Mouse (Mus musculus) forebrain, embryonic 12.5 days (tissue): ENCODE measurements around the gene Egfem1. TPM values are rescaled to one million over a fixed set of nuclear protein-coding genes. Genes with fewer than 3 reads are reported as not detected.

Experiments
- ATAC-seq: fragments of 200-750 bp; cut with Nextera tagmentation; 2 replicates; pipeline ENCODE4 v1.8.0; 2017; ENCODE audit warnings: moderate TSS enrichment; ENCODE audit not compliant: low FRiP score
- H3K27ac ChIP-seq: fragments of 300-500 bp; sonication (generic); 2 replicates; pipeline ENCODE4 v1.5.1; 2016; ENCODE audit warnings: mild to moderate bottlenecking
- H3K27me3 ChIP-seq: fragments of 300-500 bp; sonication (generic); 2 replicates; pipeline ENCODE4 v1.6.1; 2016; ENCODE audit warnings: mild to moderate bottlenecking
- H3K36me3 ChIP-seq: fragments of 300-500 bp; sonication (generic); replicated peaks from 2 replicates; pipeline ENCODE4 v1.6.1; 2016; ENCODE audit warnings: mild to moderate bottlenecking
- H3K4me1 ChIP-seq: fragments of 300-500 bp; sonication (generic); 2 replicates; pipeline ENCODE4 v1.6.1; 2016
- H3K4me2 ChIP-seq: fragments of 300-500 bp; sonication (generic); 2 replicates; pipeline ENCODE4 v1.6.1; 2016; ENCODE audit warnings: mild to moderate bottlenecking, moderate library complexity
- H3K4me3 ChIP-seq: fragments of 300-500 bp; sonication (generic); replicated peaks from 2 replicates; pipeline ENCODE4 v1.5.1; 2016; ENCODE audit warnings: mild to moderate bottlenecking
- H3K9ac ChIP-seq: fragments of 300-500 bp; sonication (generic); 2 replicates; pipeline ENCODE4 v1.6.1; 2016; ENCODE audit warnings: mild to moderate bottlenecking
- H3K9me3 ChIP-seq: fragments of 300-500 bp; sonication (generic); 2 replicates; pipeline ENCODE4 v1.6.1; 2016
- WGBS: fragments of 180-500 bp; shearing (Covaris S2); methylation state at CpG from one replicate; pipeline ENCODE4 v1.1.7; 2016; 5-methylcytosine and 5-hydroxymethylcytosine counted together
- polyA plus RNA-seq: library from polyadenylated mRNA; unstranded; fragments of >200 nt; fragmentation: Nextera tagmentation; extraction: Ambion mirVana; gene quantifications from 2 replicates; pipeline ENCODE4 v1.2.1, GENCODE M21; 2016

The Egfem1 gene
- polyA plus RNA-seq: 5.5 and 6.1 TPM in 2 replicates

DNA sequence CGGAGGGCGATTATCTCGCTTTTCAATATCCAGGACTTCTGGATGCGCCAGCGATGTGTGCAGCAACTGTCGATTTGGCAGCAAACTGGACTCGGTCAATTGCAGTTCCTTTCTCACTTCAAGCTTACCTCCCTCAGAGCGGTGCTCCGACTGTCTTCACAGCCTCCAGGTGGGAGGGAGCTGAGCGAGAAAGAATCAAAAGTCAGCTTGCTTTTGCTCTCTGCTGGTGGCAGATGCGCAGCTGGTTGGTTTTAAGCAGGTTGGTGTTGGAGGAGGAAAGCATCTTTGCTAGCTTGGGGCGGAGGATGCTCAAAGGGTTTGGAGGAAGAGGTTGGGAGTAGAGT is at the start of gene Egfem1:
Gene Egfem1, plus strand, starts transcription at position 72 of the 344 bp plus-strand sequence.
- peaks cover 28% of the 10 kb centered on the region for H3K27me3 ChIP-seq
- H3K4me1 ChIP-seq: peaks cover 32% of the 10 kb centered on the region
- peak within 1 kb of the TSS; percentile 90 for H3K4me2 ChIP-seq
- H3K9ac ChIP-seq: peak within 1 kb of the TSS; percentile 60
- 4% methylated on average over 12 of the region's 12 CpGs for WGBS
- peak within 1 kb of the TSS; percentile 46; the same call in 1 of the 2 replicates for H3K27ac ChIP-seq
- peak; percentile 47; the same call in 1 of the 2 replicates for ATAC-seq
- H3K36me3 ChIP-seq: no peaks in the 10 kb centered on the region
- H3K9me3 ChIP-seq: no peaks in the 10 kb centered on the region
- H3K4me3 ChIP-seq: peak within 1 kb of the TSS; percentile 60

- Histone ChIP-seq H3K4me3 (no peak overlapping the region), H3K36me3 (no peaks in the 10 kb centered on the region), H3K4me2 (no peak overlapping the region), H3K4me1 (peaks cover 11% of the 10 kb centered on the region), H3K27me3 (no peaks in the 10 kb centered on the region), H3K9me3 (no peaks in the 10 kb centered on the region), H3K27ac (no peak overlapping the region), H3K9ac (no peak overlapping the region)
- 59% methylated on average over 2 of the region's 2 CpGs for WGBS
- no peak for ATAC-seq
These were observed 48.7 kb upstream of the Egfem1 start for GRCm38 (mm10) chr3:29033107-29033506.

DNA sequence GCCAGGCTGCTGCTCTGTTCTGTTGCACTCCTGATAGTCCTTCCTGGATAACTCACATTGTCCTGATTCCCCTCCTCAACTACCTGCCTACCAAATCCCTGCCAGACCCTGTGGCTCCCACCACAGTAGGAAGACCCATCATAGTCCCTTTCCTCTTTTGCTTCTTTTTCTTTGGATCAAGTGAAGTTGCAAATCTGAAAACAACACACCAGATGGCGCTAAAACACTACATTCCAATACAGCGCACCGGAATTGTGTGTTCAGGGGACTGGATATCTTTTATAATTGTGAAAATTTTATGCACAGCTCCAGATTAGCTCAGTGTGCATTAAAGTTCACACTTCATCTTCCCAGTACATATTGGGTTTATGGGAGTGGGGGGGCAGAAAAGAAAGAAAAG is 45.7 kb upstream of the Egfem1 start:
- ATAC-seq: peak; percentile 70
- Histone ChIP-seq H3K27me3 (no peaks in the 10 kb centered on the region), H3K9me3 (no peaks in the 10 kb centered on the region), H3K27ac (no peak overlapping the region), H3K4me3 (no peak overlapping the region), H3K36me3 (no peaks in the 10 kb centered on the region), H3K9ac (no peak overlapping the region), H3K4me1 (peaks cover 10% of the 10 kb centered on the region), H3K4me2 (no peak overlapping the region)
- 2% methylated on average over 3 of the region's 3 CpGs for WGBS

- ATAC-seq: no peak
- Histone ChIP-seq H3K27me3 (no peaks in the 10 kb centered on the region), H3K9ac (no peak overlapping the region), H3K4me1 (peaks cover 10% of the 10 kb centered on the region), H3K4me3 (no peak overlapping the region), H3K4me2 (no peak overlapping the region), H3K27ac (no peak overlapping the region), H3K9me3 (no peaks in the 10 kb centered on the region), H3K36me3 (no peaks in the 10 kb centered on the region)
These were observed 45.2 kb upstream of the Egfem1 start for GRCm38 (mm10) chr3:29036620-29037019.

GRCm38 (mm10) chr3:29040064-29040463 is 41.8 kb upstream of the Egfem1 start:
- Histone ChIP-seq H3K27ac (no peak overlapping the region), H3K4me3 (no peak overlapping the region), H3K9me3 (no peaks in the 10 kb centered on the region), H3K36me3 (no peaks in the 10 kb centered on the region), H3K9ac (no peak overlapping the region), H3K27me3 (no peaks in the 10 kb centered on the region), H3K4me1 (peaks cover 10% of the 10 kb centered on the region), H3K4me2 (no peak overlapping the region)
- no peak for ATAC-seq
- WGBS: 29% methylated on average over 7 of the region's 7 CpGs

GRCm38 (mm10) chr3:29046281-29046680 is 35.5 kb upstream of the Egfem1 start:
- Histone ChIP-seq H3K27me3 (no peaks in the 10 kb centered on the region), H3K4me3 (no peak overlapping the region), H3K4me2 (no peak overlapping the region), H3K27ac (0 out of 2 replicates have a peak overlapping the region, but pooled peaks have one; percentile 50), H3K4me1 (peaks cover 15% of the 10 kb centered on the region), H3K9me3 (no peaks in the 10 kb centered on the region), H3K9ac (no peak overlapping the region), H3K36me3 (no peaks in the 10 kb centered on the region)
- no peak for ATAC-seq
- 13% methylated on average over 5 of the region's 5 CpGs for WGBS

GRCm38 (mm10) chr3:29047273-29047932 is 34.4 kb upstream of the Egfem1 start:
- Histone ChIP-seq H3K36me3 (no peaks in the 10 kb centered on the region), H3K9ac (no peak overlapping the region), H3K27me3 (no peaks in the 10 kb centered on the region), H3K4me3 (no peak overlapping the region), H3K4me1 (peaks cover 15% of the 10 kb centered on the region), H3K27ac (no peak overlapping the region), H3K4me2 (no peak overlapping the region), H3K9me3 (no peaks in the 10 kb centered on the region)
- WGBS: 72% methylated on average over 14 of the region's 14 CpGs
- no peak for ATAC-seq

DNA sequence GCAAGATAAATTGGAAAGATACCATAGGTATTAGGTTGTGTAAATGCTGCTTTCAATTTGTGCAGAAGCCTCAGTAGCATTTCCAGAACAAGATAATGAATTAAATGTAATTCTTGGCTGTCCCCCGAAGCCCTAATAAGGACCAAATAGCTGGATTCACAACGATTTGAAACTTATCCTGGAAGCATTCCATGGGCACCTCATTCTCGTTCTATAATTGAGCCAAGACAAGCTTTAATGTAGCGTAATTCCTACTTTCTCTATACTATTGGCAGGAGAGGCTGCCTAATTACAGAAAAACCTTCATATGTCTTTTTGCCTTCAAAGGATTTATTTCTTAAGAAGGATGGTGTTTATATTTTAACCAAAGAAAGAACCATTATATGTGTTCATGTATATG is 18.7 kb upstream of the Egfem1 start:
- Histone ChIP-seq H3K4me2 (no peak overlapping the region), H3K27me3 (no peaks in the 10 kb centered on the region), H3K4me3 (no peak overlapping the region), H3K9me3 (no peaks in the 10 kb centered on the region), H3K9ac (no peak overlapping the region), H3K27ac (no peak overlapping the region), H3K4me1 (no peaks in the 10 kb centered on the region), H3K36me3 (no peaks in the 10 kb centered on the region)
- 60% methylated on average over 4 of the region's 4 CpGs for WGBS
- no peak for ATAC-seq

GRCm38 (mm10) chr3:29068428-29069098 is 13.3 kb upstream of the Egfem1 start:
- peak; percentile 30; the same call in 1 of the 2 replicates for ATAC-seq
- WGBS: 50% methylated on average over 6 of the region's 6 CpGs
- Histone ChIP-seq H3K27me3 (no peaks in the 10 kb centered on the region), H3K4me2 (no peak overlapping the region), H3K9ac (no peak overlapping the region), H3K36me3 (no peaks in the 10 kb centered on the region), H3K9me3 (no peaks in the 10 kb centered on the region), H3K27ac (no peak overlapping the region), H3K4me1 (no peaks in the 10 kb centered on the region), H3K4me3 (no peak overlapping the region)

- Histone ChIP-seq H3K27me3 (no peaks in the 10 kb centered on the region), H3K27ac (no peak overlapping the region), H3K4me1 (no peaks in the 10 kb centered on the region), H3K9ac (no peak overlapping the region), H3K9me3 (no peaks in the 10 kb centered on the region), H3K4me2 (no peak overlapping the region), H3K36me3 (no peaks in the 10 kb centered on the region), H3K4me3 (no peak overlapping the region)
- 88% methylated on average over 4 of the region's 4 CpGs for WGBS
- ATAC-seq: no peak
These were observed 10.5 kb upstream of the Egfem1 start for GRCm38 (mm10) chr3:29071315-29071714.

DNA sequence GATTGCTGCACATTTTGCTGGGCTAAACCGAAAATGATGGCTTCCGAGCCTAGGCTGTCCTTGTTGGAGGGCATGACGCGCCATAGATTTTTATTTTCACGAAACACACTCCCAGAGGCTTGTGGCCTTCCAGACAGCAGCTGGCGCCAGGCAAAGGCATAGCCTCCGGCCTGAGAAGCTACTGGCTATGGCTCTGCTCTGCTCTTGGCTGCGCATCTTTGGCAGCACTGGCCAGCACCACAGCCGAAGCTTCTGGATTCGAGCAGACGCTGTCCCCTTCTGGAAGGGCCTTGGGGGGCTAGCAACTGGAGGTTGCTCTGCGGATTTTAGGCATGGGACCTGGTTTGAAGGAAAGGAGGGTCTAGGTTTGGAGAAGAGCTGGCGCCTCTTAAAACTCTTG is 306 bp upstream of the Egfem1 start:
- peaks cover 32% of the 10 kb centered on the region for H3K4me1 ChIP-seq
- ATAC-seq: no peak
- peak overlapping the region; percentile 60 for H3K4me3 ChIP-seq
- peak overlapping the region; percentile 90 for H3K4me2 ChIP-seq
- no peak overlapping the region for H3K27ac ChIP-seq
- peaks cover 28% of the 10 kb centered on the region for H3K27me3 ChIP-seq
- no peaks in the 10 kb centered on the region for H3K36me3 ChIP-seq
- H3K9me3 ChIP-seq: no peaks in the 10 kb centered on the region
- WGBS: 20% methylated on average over 13 of the region's 13 CpGs
- H3K9ac ChIP-seq: peak overlapping the region; percentile 60; the same call in 1 of the 2 replicates

DNA sequence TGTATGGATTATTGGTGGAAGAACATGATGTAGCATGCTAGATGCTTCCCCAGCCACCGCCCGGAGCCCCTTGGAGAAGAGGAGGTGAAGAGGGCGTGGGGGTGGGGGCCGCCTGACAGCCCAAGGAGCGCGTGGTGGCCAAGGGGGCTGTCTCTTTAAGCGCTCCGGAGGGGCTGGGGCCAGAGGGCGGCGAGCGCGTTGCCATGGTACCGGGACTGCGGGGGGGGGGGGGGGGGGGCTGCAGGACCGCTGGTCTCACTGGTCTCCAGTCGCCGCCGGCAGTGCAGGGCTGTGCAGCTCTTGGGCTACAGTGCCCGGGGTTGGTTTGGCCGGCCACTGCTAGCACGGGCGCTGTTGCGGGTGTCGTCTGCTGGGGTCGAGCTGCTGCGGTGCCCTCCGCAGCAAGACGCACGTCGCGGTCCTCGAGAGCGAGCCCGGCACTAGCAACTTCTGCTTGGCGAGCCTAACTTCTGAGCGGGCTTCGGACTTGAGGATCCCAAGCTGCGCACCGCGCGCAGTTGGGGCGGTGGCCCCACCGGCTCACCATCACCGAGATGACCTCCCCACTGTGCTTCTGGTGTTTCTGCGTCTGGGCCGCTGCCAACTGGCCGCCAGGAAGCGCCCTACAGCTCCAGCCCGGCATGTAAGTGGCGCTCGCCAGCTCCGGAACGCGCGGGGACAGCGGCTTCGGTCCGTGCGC is 623 bp downstream of the Egfem1 start:
- no peaks in the 10 kb centered on the region for H3K9me3 ChIP-seq
- H3K27ac ChIP-seq: peak overlapping the region; percentile 46; the same call in 1 of the 2 replicates
- peaks cover 28% of the 10 kb centered on the region for H3K27me3 ChIP-seq
- H3K4me1 ChIP-seq: peaks cover 32% of the 10 kb centered on the region
- peak overlapping the region; percentile 60 for H3K4me3 ChIP-seq
- WGBS: under 1% methylated on average over 49 of the region's 59 CpGs
- peak overlapping the region; percentile 60 for H3K9ac ChIP-seq
- H3K4me2 ChIP-seq: peak overlapping the region; percentile 90
- no peaks in the 10 kb centered on the region for H3K36me3 ChIP-seq
- ATAC-seq: peak; percentile 91
